Mouse (Mus musculus): ENCODE measurements around the gene Pan3. TPM values are rescaled to one million over a fixed set of nuclear protein-coding genes. Genes with fewer than 3 reads are reported as not detected.

Gene Pan3
- polyA plus RNA-seq, 1 experiment from 2014 or later: 56.1 TPM

Other genes starting within 250 kb of the Pan3 start
- 26.9 and 27.6 TPM in 2 replicates for gene Gsx1, start 241.5 kb upstream of the Pan3 start, polyA plus RNA-seq (2016; fragmentation: Nextera tagmentation; extraction: Ambion mirVana)
- gene Pdx1, start 160.2 kb upstream of the Pan3 start, polyA plus RNA-seq (2016; fragmentation: Nextera tagmentation; extraction: Ambion mirVana): not detected in 2 replicates
- gene Cdx2, start 122.9 kb upstream of the Pan3 start, polyA plus RNA-seq (2016; fragmentation: Nextera tagmentation; extraction: Ambion mirVana): not detected in 2 replicates
- not detected in 2 replicates for gene Urad, start 107.7 kb upstream of the Pan3 start, polyA plus RNA-seq (2016; fragmentation: Nextera tagmentation; extraction: Ambion mirVana)
- gene Flt3, start 29.7 kb upstream of the Pan3 start, polyA plus RNA-seq (2016; fragmentation: Nextera tagmentation; extraction: Ambion mirVana): 0.07 and 0.22 TPM in 2 replicates